Mouse (Mus musculus) kidney, postnatal 0 days (tissue): ENCODE measurements at regions not wholly inside any gene's neighbourhood (a gene's known extent, or its start where the extent isn't known, plus 50 kb on each side); places are given as distances from the start of the nearest gene placed in this dataset.

ENCODE experiments used
- ATAC-seq: fragments of 200-750 bp; cut with Nextera tagmentation; replicated peaks from 2 replicates; pipeline ENCODE4 v1.8.0; 2017; ENCODE audit warnings: low read depth, moderate number of reproducible peaks, moderate TSS enrichment, moderate library complexity; ENCODE audit not compliant: low FRiP score
- DNase-seq: peaks from one replicate; pipeline ENCODE4 v3.0.0-alpha.2; 2016; ENCODE audit warnings: low spot score
- H3K27ac ChIP-seq: fragments of 300-500 bp; sonication (generic); 2 replicates; pipeline ENCODE4 v1.5.1; 2014; ENCODE audit warnings: mild to moderate bottlenecking
- H3K27me3 ChIP-seq: fragments of 300-500 bp; sonication (generic); 2 replicates; pipeline ENCODE4 v1.6.1; 2014; ENCODE audit warnings: low read length, mixed read lengths; ENCODE audit not compliant: insufficient read depth
- H3K36me3 ChIP-seq: fragments of 300-500 bp; sonication (generic); 2 replicates; pipeline ENCODE4 v1.6.1; 2014; ENCODE audit warnings: low read length, mixed read lengths; ENCODE audit not compliant: insufficient read depth
- H3K4me1 ChIP-seq: fragments of 300-500 bp; sonication (generic); replicated peaks from 2 replicates; pipeline ENCODE4 v1.6.1; 2014; ENCODE audit warnings: antibody characterized with exemption, low read length, mixed read lengths; ENCODE audit not compliant: insufficient read depth
- H3K4me2 ChIP-seq: fragments of 300-500 bp; sonication (generic); 2 replicates; pipeline ENCODE4 v1.6.1; 2014; ENCODE audit warnings: mild to moderate bottlenecking, low read length, moderate library complexity, mixed read lengths
- H3K4me3 ChIP-seq: fragments of 300-500 bp; sonication (generic); replicated peaks from 2 replicates; pipeline ENCODE4 v1.5.1; 2014; ENCODE audit warnings: low read depth, low read length
- H3K9ac ChIP-seq: fragments of 300-500 bp; sonication (generic); 2 replicates; pipeline ENCODE4 v1.6.1; 2014; ENCODE audit warnings: low read depth, low read length
- H3K9me3 ChIP-seq: fragments of 300-500 bp; sonication (generic); replicated peaks from 2 replicates; pipeline ENCODE4 v1.6.1; 2016; ENCODE audit warnings: low read length, inconsistent platforms, mixed read lengths
- CTCF ChIP-seq: IDR thresholded peaks from 2 replicates; pipeline ENCODE4 v1.5.1; 2016; ENCODE audit warnings: antibody characterized with exemption, low read depth, mild to moderate bottlenecking, moderate library complexity
- WGBS: fragments of 180-500 bp; shearing (Covaris S2); extraction: QIAGEN DNeasy Blood & Tissue Kit; methylation state at CpG from one replicate; pipeline ENCODE4 v1.1.7; 2014; 5-methylcytosine and 5-hydroxymethylcytosine counted together

DNA sequence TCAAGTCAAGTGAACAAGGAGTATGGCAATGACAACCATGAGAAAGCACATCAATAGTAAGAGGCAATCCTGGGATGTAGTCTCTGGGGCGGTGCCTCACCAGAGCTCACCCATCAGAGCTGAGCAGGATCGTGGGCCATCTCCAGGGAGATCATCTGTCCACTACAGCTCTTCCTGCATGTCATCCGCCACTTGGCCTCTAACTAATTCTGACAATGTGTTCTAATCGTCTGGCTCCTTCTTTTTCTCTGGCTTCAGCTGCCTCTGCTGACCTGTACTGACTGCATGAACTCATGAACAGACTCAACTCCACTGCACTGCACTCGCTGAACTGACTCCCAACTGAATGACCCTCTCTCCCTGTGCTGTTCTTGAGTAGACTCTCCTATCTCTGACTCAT, 277.9 kb upstream of the Far2 start:
- no peak for ATAC-seq
- no peak for DNase-seq
- Histone ChIP-seq H3K27ac (no peak overlapping the region), H3K27me3 (no peaks in the 10 kb centered on the region), H3K36me3 (no peaks in the 10 kb centered on the region), H3K9ac (no peak overlapping the region), H3K9me3 (no peaks in the 10 kb centered on the region), H3K4me2 (no peak overlapping the region), H3K4me1 (no peaks in the 10 kb centered on the region), H3K4me3 (no peak overlapping the region)
- TF ChIP-seq CTCF, result no peak
- 80% methylated on average over 5 of the region's 5 CpGs for WGBS

- H3K4me3 ChIP-seq, result no peak overlapping the region
- H3K27me3 ChIP-seq, result no peaks in the 10 kb centered on the region
- no peak overlapping the region for H3K27ac ChIP-seq
- ATAC-seq (no peak), DNase-seq (no peak)
- no peak for TF ChIP-seq CTCF
- H3K4me2 ChIP-seq, result no peak overlapping the region
- H3K9me3 ChIP-seq, result no peaks in the 10 kb centered on the region
- no peaks in the 10 kb centered on the region for H3K36me3 ChIP-seq
- no peak overlapping the region for H3K9ac ChIP-seq
- H3K4me1 ChIP-seq, result no peaks in the 10 kb centered on the region
Measured at GRCm38 (mm10) chr6:147770034-147770433, 277.0 kb upstream of the Far2 start.

GRCm38 (mm10) chr6:147771411-147771810, 275.6 kb upstream of the Far2 start:
- no peak for TF ChIP-seq CTCF
- 24% methylated on average over 4 of the region's 4 CpGs for WGBS
- peak; percentile 36 for DNase-seq
- Histone ChIP-seq H3K27me3 (no peaks in the 10 kb centered on the region), H3K36me3 (no peaks in the 10 kb centered on the region), H3K4me2 (no peak overlapping the region), H3K4me3 (no peak overlapping the region), H3K9me3 (no peaks in the 10 kb centered on the region), H3K4me1 (no peaks in the 10 kb centered on the region), H3K27ac (no peak overlapping the region), H3K9ac (no peak overlapping the region)
- ATAC-seq, result no peak

- Histone ChIP-seq H3K27me3 (no peaks in the 10 kb centered on the region), H3K9me3 (no peaks in the 10 kb centered on the region), H3K36me3 (no peaks in the 10 kb centered on the region), H3K27ac (no peak overlapping the region), H3K4me2 (no peak overlapping the region), H3K4me3 (no peak overlapping the region), H3K4me1 (no peaks in the 10 kb centered on the region), H3K9ac (no peak overlapping the region)
- TF ChIP-seq CTCF, result no peak
- DNase-seq (no peak), ATAC-seq (no peak)
- 81% methylated on average over 10 of the region's 10 CpGs for WGBS
Measured at GRCm38 (mm10) chr6:147773904-147774303, 273.2 kb upstream of the Far2 start.

GRCm38 (mm10) chr6:147774626-147775025, 272.4 kb upstream of the Far2 start:
- H3K27ac ChIP-seq, result no peak overlapping the region
- H3K27me3 ChIP-seq, result no peaks in the 10 kb centered on the region
- ATAC-seq (no peak), DNase-seq (no peak)
- H3K36me3 ChIP-seq, result no peaks in the 10 kb centered on the region
- H3K4me1 ChIP-seq, result no peaks in the 10 kb centered on the region
- no peak for TF ChIP-seq CTCF
- no peak overlapping the region for H3K4me3 ChIP-seq
- WGBS, result 59% methylated on average over 6 of the region's 6 CpGs
- no peak overlapping the region for H3K9ac ChIP-seq
- H3K4me2 ChIP-seq, result no peak overlapping the region
- no peaks in the 10 kb centered on the region for H3K9me3 ChIP-seq

DNA sequence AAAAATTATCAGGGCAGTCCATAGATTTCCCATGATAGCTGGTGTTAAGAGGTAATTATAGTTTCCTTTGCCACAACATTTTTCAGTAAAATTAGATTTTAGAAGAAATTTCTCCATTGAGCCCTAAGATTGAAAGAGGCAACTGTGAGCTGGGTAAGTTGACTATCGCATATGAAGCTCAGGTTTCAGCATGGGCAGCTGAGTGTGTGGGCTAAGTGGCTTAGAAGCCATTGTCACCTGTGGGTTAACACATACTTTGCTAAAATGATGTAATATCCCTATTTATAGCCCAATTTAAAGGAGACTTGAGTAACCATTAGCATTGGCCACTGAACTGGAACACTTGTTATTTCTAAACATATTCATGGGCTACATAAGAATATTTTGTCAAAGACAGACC, 267.6 kb upstream of the Far2 start:
- H3K9ac ChIP-seq, result no peak overlapping the region
- DNase-seq (no peak), ATAC-seq (no peak)
- H3K4me2 ChIP-seq, result no peak overlapping the region
- no peaks in the 10 kb centered on the region for H3K27me3 ChIP-seq
- no peak overlapping the region for H3K27ac ChIP-seq
- TF ChIP-seq CTCF, result no peak
- H3K9me3 ChIP-seq, result no peaks in the 10 kb centered on the region
- 85% methylated on average over 1 of the region's 1 CpGs for WGBS
- H3K4me3 ChIP-seq, result no peak overlapping the region
- H3K36me3 ChIP-seq, result no peaks in the 10 kb centered on the region
- no peaks in the 10 kb centered on the region for H3K4me1 ChIP-seq

DNA sequence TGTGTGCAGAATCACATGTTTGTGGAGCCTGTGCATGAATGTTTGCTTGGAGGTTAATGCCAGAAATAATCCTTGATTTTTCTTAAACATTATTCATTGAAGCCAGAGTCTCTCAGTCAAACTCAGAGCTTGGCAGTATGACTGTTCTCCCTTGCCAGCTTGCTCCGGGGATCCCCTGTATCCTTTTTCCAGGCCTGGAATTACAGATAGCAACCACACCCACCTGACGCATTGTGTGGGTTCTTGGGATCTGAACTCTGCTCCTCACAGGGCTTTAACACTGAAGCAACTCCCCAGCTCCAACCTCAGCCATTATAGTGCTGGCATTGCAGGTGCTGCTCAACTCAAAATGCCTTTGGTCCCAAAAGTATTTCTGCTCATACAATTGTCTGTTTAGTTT, 262.8 kb upstream of the Far2 start:
- no peak overlapping the region for H3K4me2 ChIP-seq
- H3K4me1 ChIP-seq, result no peaks in the 10 kb centered on the region
- H3K36me3 ChIP-seq, result no peaks in the 10 kb centered on the region
- no peak overlapping the region for H3K9ac ChIP-seq
- DNase-seq (no peak), ATAC-seq (no peak)
- H3K27me3 ChIP-seq, result no peaks in the 10 kb centered on the region
- WGBS, result 79% methylated on average over 2 of the region's 2 CpGs
- no peak overlapping the region for H3K4me3 ChIP-seq
- H3K27ac ChIP-seq, result no peak overlapping the region
- H3K9me3 ChIP-seq, result no peaks in the 10 kb centered on the region
- no peak for TF ChIP-seq CTCF
